Mouse (Mus musculus) hindbrain, embryonic 14.5 days (tissue): ENCODE results near the gene Fkbp5. TPM values are rescaled to one million over a fixed set of nuclear protein-coding genes. Genes with fewer than 3 reads are reported as not detected.
"Not testable (repeated sequence)": the region's sequence is repeated elsewhere in the genome, so short reads cannot be mapped to it uniquely, and the experiment has no call there.

ENCODE experiments used
- ATAC-seq: fragments of 200-750 bp; cut with Nextera tagmentation; 2 replicates; pipeline ENCODE4 v1.8.0; 2017; ENCODE audit warnings: moderate number of reproducible peaks, mild to moderate bottlenecking, moderate TSS enrichment, moderate library complexity; ENCODE audit not compliant: low FRiP score
- DNase-seq: peaks from one replicate; pipeline ENCODE4 v3.0.0-alpha.2; 2015; ENCODE audit warnings: low spot score
- H3K27ac ChIP-seq: fragments of 300-500 bp; sonication (generic); 2 replicates; pipeline ENCODE4 v1.5.1; 2014; ENCODE audit warnings: mild to moderate bottlenecking, moderate library complexity
- H3K27me3 ChIP-seq: fragments of 300-500 bp; sonication (generic); 2 replicates; pipeline ENCODE4 v1.6.1; 2014; ENCODE audit warnings: mild to moderate bottlenecking, low read length, mixed read lengths; ENCODE audit not compliant: control insufficient read depth, insufficient read depth
- H3K36me3 ChIP-seq: fragments of 300-500 bp; sonication (generic); replicated peaks from 2 replicates; pipeline ENCODE4 v1.6.1; 2014; ENCODE audit not compliant: control insufficient read depth, insufficient read depth
- H3K4me1 ChIP-seq: fragments of 300-500 bp; sonication (generic); replicated peaks from 2 replicates; pipeline ENCODE4 v1.6.1; 2014; ENCODE audit warnings: antibody characterized with exemption, low read length, mixed read lengths; ENCODE audit not compliant: control insufficient read depth, insufficient read depth
- H3K4me2 ChIP-seq: fragments of 300-500 bp; sonication (generic); replicated peaks from 2 replicates; pipeline ENCODE4 v1.6.1; 2014; ENCODE audit warnings: mild to moderate bottlenecking, moderate library complexity
- H3K4me3 ChIP-seq: fragments of 300-500 bp; sonication (generic); replicated peaks from 2 replicates; pipeline ENCODE4 v1.5.1; 2014; ENCODE audit warnings: mild to moderate bottlenecking, low read length
- H3K9ac ChIP-seq: fragments of 300-500 bp; sonication (generic); 2 replicates; pipeline ENCODE4 v1.6.1; 2014
- H3K9me3 ChIP-seq: fragments of 300-500 bp; sonication (generic); 2 replicates; pipeline ENCODE4 v1.6.1; 2016; ENCODE audit warnings: low read length; ENCODE audit not compliant: control insufficient read depth
- WGBS: fragments of 180-500 bp; shearing (Covaris S2); extraction: QIAGEN DNeasy Blood & Tissue Kit; methylation state at CpG from one replicate; pipeline ENCODE4 v1.1.7; 2014; 5-methylcytosine and 5-hydroxymethylcytosine counted together
- polyA plus RNA-seq: library from polyadenylated mRNA; unstranded; fragments of >200 nt; fragmentation: Nextera tagmentation; extraction: Ambion mirVana; gene quantifications from 2 replicates; pipeline ENCODE4 v1.2.1, GENCODE M21; 2014

Fkbp5 gene
- polyA plus RNA-seq, 1 experiment from 2014 or later: 9.8 TPM

DNA sequence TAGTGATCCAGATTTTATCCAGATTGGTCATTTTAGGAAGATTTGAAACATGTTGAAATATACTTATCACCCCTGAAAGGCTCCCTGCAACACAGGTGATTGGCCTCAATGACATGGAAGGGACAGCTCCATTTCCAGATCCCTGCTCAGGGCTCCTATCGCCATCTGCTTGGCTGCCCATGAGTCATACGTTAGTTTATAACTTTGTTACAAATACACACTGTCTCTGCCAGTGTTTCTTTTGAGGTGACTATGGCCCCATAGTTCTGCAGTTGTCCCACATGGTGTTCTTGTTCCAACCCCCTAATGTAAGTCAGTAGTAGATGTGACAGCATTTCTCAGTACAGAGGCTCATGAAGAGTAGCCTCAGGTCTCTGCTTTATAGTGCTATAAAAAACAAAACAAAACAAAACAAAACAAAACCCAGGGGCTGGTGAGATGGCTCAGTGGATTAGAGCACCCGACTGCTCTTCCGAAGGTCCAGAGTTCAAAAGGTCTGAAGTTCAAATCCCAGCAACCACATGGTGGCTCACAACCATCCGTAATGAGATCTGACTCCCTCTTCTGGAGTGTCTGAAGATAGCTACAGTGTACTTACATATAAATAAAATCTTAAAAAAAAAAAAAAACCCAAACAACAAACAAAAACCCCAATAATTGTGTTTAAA is 108.9 kb downstream of the Fkbp5 start:
- DNase-seq: no peak
- no peaks in the 10 kb centered on the region for H3K9me3 ChIP-seq
- H3K4me1 ChIP-seq: no peaks in the 10 kb centered on the region
- H3K4me3 ChIP-seq: no peak overlapping the region
- H3K4me2 ChIP-seq: no peak overlapping the region
- no peak for ATAC-seq
- H3K27ac ChIP-seq: no peak overlapping the region
- 86% methylated on average over 5 of the region's 5 CpGs for WGBS
- H3K36me3 ChIP-seq: peaks cover 22% of the 10 kb centered on the region; the same call in 1 of the 2 replicates
- H3K9ac ChIP-seq: no peak overlapping the region
- no peaks in the 10 kb centered on the region for H3K27me3 ChIP-seq

GRCm38 (mm10) chr17:28407418-28408250 is 109.7 kb downstream of the Fkbp5 start:
- ATAC-seq (peak; percentile 82; the same call in 1 of the 2 replicates), DNase-seq (peak; percentile 81)
- no peak overlapping the region for H3K27ac ChIP-seq
- 43% methylated on average over 15 of the region's 15 CpGs for WGBS
- no peaks in the 10 kb centered on the region for H3K27me3 ChIP-seq
- no peak overlapping the region for H3K9ac ChIP-seq
- no peaks in the 10 kb centered on the region for H3K9me3 ChIP-seq
- H3K4me2 ChIP-seq: no peak overlapping the region
- no peaks in the 10 kb centered on the region for H3K4me1 ChIP-seq
- H3K4me3 ChIP-seq: no peak overlapping the region
- peaks cover 23% of the 10 kb centered on the region; the same call in 1 of the 2 replicates for H3K36me3 ChIP-seq

GRCm38 (mm10) chr17:28406471-28406870 is 110.9 kb downstream of the Fkbp5 start:
- Histone ChIP-seq H3K4me3 (no peak overlapping the region), H3K9me3 (no peaks in the 10 kb centered on the region), H3K4me1 (no peaks in the 10 kb centered on the region), H3K27ac (no peak overlapping the region), H3K4me2 (no peak overlapping the region), H3K27me3 (no peaks in the 10 kb centered on the region), H3K36me3 (peaks cover 28% of the 10 kb centered on the region; the same call in 1 of the 2 replicates), H3K9ac (no peak overlapping the region)
- no peak for ATAC-seq
- WGBS: 80% methylated on average over 7 of the region's 7 CpGs
- DNase-seq: no peak

- not testable (repeated sequence) for H3K9ac ChIP-seq
Observed at GRCm38 (mm10) chr17:28404745-28405144, 112.6 kb downstream of the Fkbp5 start.

GRCm38 (mm10) chr17:28404301-28404700 is 113.0 kb downstream of the Fkbp5 start:
- H3K27me3 ChIP-seq: no peaks in the 10 kb centered on the region
- DNase-seq (no peak), ATAC-seq (no peak)
- H3K36me3 ChIP-seq: peaks cover 26% of the 10 kb centered on the region
- H3K27ac ChIP-seq: no peak overlapping the region
- no peaks in the 10 kb centered on the region for H3K9me3 ChIP-seq
- no peaks in the 10 kb centered on the region for H3K4me1 ChIP-seq
- no peak overlapping the region for H3K4me3 ChIP-seq
- H3K9ac ChIP-seq: no peak overlapping the region
- no peak overlapping the region for H3K4me2 ChIP-seq
- 96% methylated on average over 11 of the region's 11 CpGs for WGBS

More at GRCm38 (mm10) chr17:28404745-28405144, 112.6 kb downstream of the Fkbp5 start:
- WGBS: 98% methylated on average over 2 of the region's 2 CpGs
- H3K4me1 ChIP-seq, H3K27me3 ChIP-seq, H3K4me2 ChIP-seq, H3K9me3 ChIP-seq, H3K27ac ChIP-seq, DNase-seq, ATAC-seq, H3K4me3 ChIP-seq: not testable (repeated sequence)
- H3K36me3 ChIP-seq: peaks cover 22% of the 10 kb centered on the region

DNA sequence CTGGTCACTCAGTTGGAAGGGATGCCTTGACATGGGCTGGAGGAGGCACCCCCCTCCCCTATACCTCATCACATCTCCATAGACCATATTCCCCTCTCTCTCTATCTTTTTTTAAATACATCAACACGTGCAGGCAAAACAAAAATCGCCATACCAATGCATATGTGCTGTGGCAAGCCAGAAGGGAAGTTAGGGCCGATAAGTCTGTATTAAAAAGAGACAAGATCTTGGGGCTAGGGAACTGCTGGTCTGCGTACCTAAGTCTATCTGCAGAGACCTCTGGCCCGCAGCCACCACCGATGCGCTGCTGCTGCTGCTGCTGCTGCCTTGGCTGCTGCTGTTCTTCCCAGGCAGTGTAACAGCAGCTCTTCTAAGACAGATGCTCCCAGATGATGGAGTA is 122.3 kb downstream of the Fkbp5 start:
- Histone ChIP-seq H3K4me1 (no peaks in the 10 kb centered on the region), H3K4me3 (no peak overlapping the region), H3K9me3 (no peaks in the 10 kb centered on the region), H3K9ac (no peak overlapping the region), H3K4me2 (no peak overlapping the region), H3K27me3 (no peaks in the 10 kb centered on the region), H3K27ac (no peak overlapping the region), H3K36me3 (peaks cover 15% of the 10 kb centered on the region)
- 87% methylated on average over 7 of the region's 7 CpGs for WGBS
- no peak for DNase-seq
- no peak for ATAC-seq

DNA sequence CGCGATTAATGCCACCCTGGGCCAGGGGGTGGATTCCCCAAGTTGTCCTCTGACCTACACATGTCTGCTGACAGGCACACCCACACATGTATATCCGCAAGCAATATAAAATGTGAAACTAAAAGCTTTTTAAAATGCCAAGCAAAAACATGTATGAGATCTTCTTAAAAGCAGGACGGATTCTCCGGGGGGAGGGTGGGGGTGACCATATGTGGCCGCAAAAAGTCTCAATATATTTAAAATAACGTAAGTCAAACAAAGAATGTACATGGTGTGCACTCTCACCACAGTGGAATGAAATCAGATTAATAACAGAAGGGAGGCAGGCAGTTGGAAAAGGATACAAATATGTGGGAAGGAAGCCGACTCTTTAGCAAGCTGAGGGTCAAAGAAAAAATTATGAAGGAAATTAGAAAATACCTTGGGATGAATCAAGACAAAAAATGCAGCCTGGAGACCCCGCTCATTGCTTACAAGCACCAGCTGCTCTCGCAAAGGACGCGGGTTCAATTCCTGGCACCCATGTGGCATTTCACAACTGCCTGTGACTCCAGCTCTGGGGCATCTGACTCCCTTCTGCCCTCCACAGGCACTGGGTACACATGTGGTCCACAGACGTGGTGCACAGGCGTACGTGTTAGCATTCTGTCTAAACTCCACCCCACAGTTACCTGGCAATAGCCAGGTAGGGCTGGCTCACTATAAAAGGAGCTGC is 123.1 kb downstream of the Fkbp5 start:
- no peak overlapping the region for H3K27ac ChIP-seq
- H3K4me1 ChIP-seq: no peaks in the 10 kb centered on the region
- H3K36me3 ChIP-seq: peaks cover 9% of the 10 kb centered on the region; the same call in 1 of the 2 replicates
- DNase-seq (no peak), ATAC-seq (no peak)
- no peak overlapping the region for H3K4me3 ChIP-seq
- 89% methylated on average over 15 of the region's 15 CpGs for WGBS
- no peaks in the 10 kb centered on the region for H3K9me3 ChIP-seq
- H3K4me2 ChIP-seq: no peak overlapping the region
- H3K27me3 ChIP-seq: no peaks in the 10 kb centered on the region
- H3K9ac ChIP-seq: no peak overlapping the region

DNA sequence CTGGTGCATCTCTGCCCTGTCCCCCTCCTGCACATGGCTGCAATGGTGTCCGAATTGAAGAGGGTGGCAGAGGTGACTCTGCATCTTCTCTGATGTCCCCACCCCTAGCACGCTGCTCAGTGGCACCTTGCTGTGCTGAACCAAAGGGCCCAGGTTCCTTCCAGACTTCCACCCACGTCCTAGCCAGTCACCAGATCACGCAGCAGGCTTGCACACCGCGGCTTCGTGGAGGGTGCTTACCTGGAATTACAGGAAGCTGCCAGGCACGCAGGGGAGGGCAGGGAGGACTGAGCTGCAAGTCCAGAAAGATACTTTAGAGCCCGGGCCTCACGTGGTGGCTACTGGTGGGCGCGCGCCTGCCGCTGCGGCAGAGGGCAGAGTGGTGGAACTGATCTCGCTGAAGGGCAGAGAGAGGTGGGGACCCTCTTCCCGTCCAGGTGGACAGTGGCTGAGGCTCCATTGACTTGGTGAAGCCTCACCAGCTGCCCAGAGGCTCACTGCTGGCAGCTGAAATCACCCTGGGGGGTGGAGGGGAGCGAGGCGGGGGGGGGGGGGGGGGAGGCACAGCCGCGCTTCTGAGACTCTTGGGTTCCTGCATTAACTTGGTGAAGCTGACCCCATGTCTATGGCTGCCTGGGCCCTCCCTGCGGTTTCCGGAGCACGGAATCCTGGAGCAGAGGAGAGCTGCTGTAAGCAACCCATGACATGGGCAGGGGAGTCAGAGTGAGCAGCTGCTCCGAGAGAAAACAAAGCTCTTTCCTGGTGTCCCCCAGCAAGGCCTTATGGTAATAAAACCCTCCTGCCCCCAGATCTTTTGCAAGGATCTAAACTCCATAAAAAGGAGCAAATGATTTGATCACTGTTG is 125.5 kb downstream of the Fkbp5 start:
- Histone ChIP-seq H3K4me1 (no peaks in the 10 kb centered on the region), H3K4me3 (no peak overlapping the region), H3K27ac (no peak overlapping the region), H3K9ac (no peak overlapping the region), H3K4me2 (no peak overlapping the region), H3K27me3 (no peaks in the 10 kb centered on the region), H3K36me3 (no peaks in the 10 kb centered on the region), H3K9me3 (no peaks in the 10 kb centered on the region)
- DNase-seq (no peak), ATAC-seq (no peak)
- 10% methylated on average over 21 of the region's 25 CpGs for WGBS
